Mouse (Mus musculus): ENCODE results near the gene Dop1a. TPM values are rescaled to one million over a fixed set of nuclear protein-coding genes. Genes with fewer than 3 reads are reported as not detected.

The Dop1a gene
- polyA plus RNA-seq, 1 experiment from 2014 or later: 71.6 TPM

DNA sequence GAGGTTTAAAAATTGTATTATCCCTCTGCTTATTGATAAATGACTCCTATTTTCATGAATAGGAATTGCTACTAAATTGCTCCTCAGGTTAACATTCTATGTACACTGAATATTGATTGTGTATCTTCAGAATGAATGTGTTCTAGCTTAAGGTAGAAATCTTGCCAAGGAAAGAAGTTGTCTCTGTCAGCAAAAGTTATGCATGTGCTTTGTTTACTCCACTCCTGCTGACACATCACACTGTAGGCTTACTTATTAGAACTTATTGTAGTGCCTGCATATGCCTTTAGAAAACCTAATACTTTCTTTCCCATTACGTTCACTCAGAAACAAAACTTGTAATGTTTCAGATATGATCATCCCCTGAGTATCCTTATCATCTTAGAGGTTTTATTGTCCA is 15.3 kb downstream of the Dop1a start:
- Histone ChIP-seq H3K9me3 (ENCODE audit: control insufficient read depth, low read length) (no peaks in the 10 kb centered on the region), H3K36me3 (ENCODE audit: control insufficient read depth, insufficient read depth, low read length) (peaks cover 1% of the 10 kb centered on the region; the same call in 1 of the 2 replicates), H3K9ac (replicated peaks; ENCODE audit: low read depth, low read length) (no peak overlapping the region), H3K4me1 (ENCODE audit: control insufficient read depth, insufficient read depth, low read length) (no peaks in the 10 kb centered on the region), H3K4me2 (ENCODE audit: low read depth, low read length) (no peak overlapping the region), H3K27ac (ENCODE audit: low read depth, low read length) (no peak overlapping the region), H3K4me3 (ENCODE audit: low read depth, low read length) (no peak overlapping the region), H3K27me3 (ENCODE audit: control insufficient read depth, insufficient read depth, low read length) (no peaks in the 10 kb centered on the region)
- ATAC-seq (ENCODE audit: low read depth): no peak
- 88% methylated on average over 1 of the region's 1 CpGs for WGBS

GRCm38 (mm10) chr9:86491740-86492139 is 24.8 kb downstream of the Dop1a start:
- no peak for ATAC-seq (ENCODE audit: low read depth)
- Histone ChIP-seq H3K9me3 (ENCODE audit: control insufficient read depth, low read length) (no peaks in the 10 kb centered on the region), H3K27ac (ENCODE audit: low read depth, low read length) (no peak overlapping the region), H3K36me3 (ENCODE audit: control insufficient read depth, insufficient read depth, low read length) (peaks cover 21% of the 10 kb centered on the region), H3K27me3 (ENCODE audit: control insufficient read depth, insufficient read depth, low read length) (no peaks in the 10 kb centered on the region), H3K4me1 (ENCODE audit: control insufficient read depth, insufficient read depth, low read length) (no peaks in the 10 kb centered on the region), H3K4me3 (ENCODE audit: low read depth, low read length) (no peak overlapping the region), H3K9ac (replicated peaks; ENCODE audit: low read depth, low read length) (no peak overlapping the region), H3K4me2 (ENCODE audit: low read depth, low read length) (no peak overlapping the region)
- 83% methylated on average over 2 of the region's 2 CpGs for WGBS

DNA sequence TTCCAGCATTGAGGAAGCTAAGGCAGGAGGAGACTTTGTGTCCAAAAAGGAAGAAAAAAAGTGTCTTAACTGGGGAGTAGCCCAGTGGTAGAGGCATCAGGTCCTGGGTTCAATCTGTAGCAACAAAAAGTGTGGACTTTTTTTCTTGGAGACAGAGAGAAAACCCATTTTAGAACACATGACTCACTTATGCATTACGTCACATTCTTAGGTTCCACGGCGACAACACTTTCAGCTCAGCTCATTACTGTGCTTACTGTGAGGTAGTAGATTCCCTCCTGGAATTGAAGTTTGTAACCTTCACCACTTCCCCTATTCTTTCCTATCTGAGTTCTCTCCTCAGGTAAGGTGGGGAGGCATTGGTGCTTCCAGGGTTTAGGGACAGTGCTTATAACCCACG is 29.3 kb downstream of the Dop1a start:
- ATAC-seq (ENCODE audit: low read depth): no peak
- H3K36me3 ChIP-seq (ENCODE audit: control insufficient read depth, insufficient read depth, low read length): peaks cover 27% of the 10 kb centered on the region
- H3K27ac ChIP-seq (ENCODE audit: low read depth, low read length): no peak overlapping the region
- no peak overlapping the region for H3K4me2 ChIP-seq (ENCODE audit: low read depth, low read length)
- 93% methylated on average over 4 of the region's 4 CpGs for WGBS
- H3K4me1 ChIP-seq (ENCODE audit: control insufficient read depth, insufficient read depth, low read length): no peaks in the 10 kb centered on the region
- no peak overlapping the region for H3K9ac ChIP-seq (replicated peaks; ENCODE audit: low read depth, low read length)
- H3K27me3 ChIP-seq (ENCODE audit: control insufficient read depth, insufficient read depth, low read length): no peaks in the 10 kb centered on the region
- no peak overlapping the region for H3K4me3 ChIP-seq (ENCODE audit: low read depth, low read length)
- no peaks in the 10 kb centered on the region for H3K9me3 ChIP-seq (ENCODE audit: control insufficient read depth, low read length)

DNA sequence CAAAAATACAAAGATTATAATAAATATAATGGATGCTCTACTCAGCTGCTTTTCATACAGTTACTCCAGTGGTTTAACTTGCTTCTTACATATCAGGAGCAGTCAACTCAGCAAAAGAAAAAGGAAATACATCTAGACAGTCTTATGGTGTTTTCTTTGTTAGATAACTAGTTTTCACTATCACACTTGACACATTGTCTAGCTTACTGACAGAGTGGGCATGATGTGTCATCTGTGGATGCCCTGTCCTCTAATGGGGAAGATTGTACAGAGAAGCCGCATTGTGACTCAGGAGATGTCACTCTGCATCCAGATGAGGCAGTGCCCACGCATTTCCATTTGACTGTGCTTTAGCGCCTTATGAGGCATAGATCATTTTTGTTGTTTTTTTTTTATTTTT is 32.1 kb downstream of the Dop1a start:
- no peak overlapping the region for H3K9ac ChIP-seq (replicated peaks; ENCODE audit: low read depth, low read length)
- no peaks in the 10 kb centered on the region for H3K9me3 ChIP-seq (ENCODE audit: control insufficient read depth, low read length)
- no peak overlapping the region for H3K27ac ChIP-seq (ENCODE audit: low read depth, low read length)
- H3K27me3 ChIP-seq (ENCODE audit: control insufficient read depth, insufficient read depth, low read length): no peaks in the 10 kb centered on the region
- no peaks in the 10 kb centered on the region for H3K4me1 ChIP-seq (ENCODE audit: control insufficient read depth, insufficient read depth, low read length)
- H3K4me3 ChIP-seq (ENCODE audit: low read depth, low read length): no peak overlapping the region
- no peak overlapping the region for H3K4me2 ChIP-seq (ENCODE audit: low read depth, low read length)
- ATAC-seq (ENCODE audit: low read depth): no peak
- WGBS: 95% methylated on average over 3 of the region's 3 CpGs
- H3K36me3 ChIP-seq (ENCODE audit: control insufficient read depth, insufficient read depth, low read length): peaks cover 28% of the 10 kb centered on the region

DNA sequence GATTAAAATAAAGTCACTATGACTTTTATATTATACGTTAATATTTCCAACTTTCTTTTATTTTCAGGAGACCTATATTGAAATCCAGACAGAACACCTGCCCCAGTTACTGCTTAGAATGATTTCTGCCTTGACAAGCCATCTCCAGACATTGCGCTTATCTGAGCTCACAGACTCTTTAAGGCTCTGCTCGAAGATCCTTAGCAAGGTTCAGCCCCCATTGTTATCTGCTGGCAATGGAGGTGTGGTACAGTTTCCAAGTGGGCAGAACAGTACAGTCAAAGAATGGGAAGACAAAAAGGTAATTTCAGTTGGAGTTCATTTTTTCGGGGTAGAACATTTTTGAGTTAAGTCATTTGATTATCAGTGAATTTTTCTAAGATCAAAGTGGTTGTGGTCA is 40.5 kb downstream of the Dop1a start:
- Histone ChIP-seq H3K27me3 (ENCODE audit: control insufficient read depth, insufficient read depth, low read length) (no peaks in the 10 kb centered on the region), H3K9me3 (ENCODE audit: control insufficient read depth, low read length) (no peaks in the 10 kb centered on the region), H3K36me3 (ENCODE audit: control insufficient read depth, insufficient read depth, low read length) (peaks cover 24% of the 10 kb centered on the region), H3K27ac (ENCODE audit: low read depth, low read length) (no peak overlapping the region), H3K4me1 (ENCODE audit: control insufficient read depth, insufficient read depth, low read length) (no peaks in the 10 kb centered on the region), H3K9ac (replicated peaks; ENCODE audit: low read depth, low read length) (no peak overlapping the region), H3K4me3 (ENCODE audit: low read depth, low read length) (no peak overlapping the region), H3K4me2 (ENCODE audit: low read depth, low read length) (no peak overlapping the region)
- WGBS: 94% methylated on average over 4 of the region's 4 CpGs
- no peak for ATAC-seq (ENCODE audit: low read depth)

DNA sequence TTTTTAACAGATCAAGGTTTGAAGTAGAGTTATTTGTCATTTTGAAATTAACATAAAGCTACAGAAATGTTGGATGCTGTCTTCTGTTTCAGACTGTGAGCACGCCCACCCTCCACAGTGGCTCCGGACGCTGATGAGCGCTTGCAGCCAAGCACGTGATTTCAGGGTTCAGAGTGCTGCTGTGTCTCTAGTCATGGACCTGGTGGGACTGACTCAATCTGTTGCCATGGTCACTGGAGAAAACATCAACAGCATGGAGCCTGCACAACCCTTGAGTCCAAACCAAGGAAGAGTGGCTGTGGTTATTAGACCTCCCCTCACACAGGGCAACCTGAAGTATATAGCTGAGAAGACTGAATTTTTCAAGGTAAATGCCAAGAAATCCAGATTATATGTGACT is 46.8 kb downstream of the Dop1a start:
- Histone ChIP-seq H3K27ac (ENCODE audit: low read depth, low read length) (no peak overlapping the region), H3K27me3 (ENCODE audit: control insufficient read depth, insufficient read depth, low read length) (no peaks in the 10 kb centered on the region), H3K4me2 (ENCODE audit: low read depth, low read length) (no peak overlapping the region), H3K4me1 (ENCODE audit: control insufficient read depth, insufficient read depth, low read length) (no peaks in the 10 kb centered on the region), H3K9ac (replicated peaks; ENCODE audit: low read depth, low read length) (no peak overlapping the region), H3K4me3 (ENCODE audit: low read depth, low read length) (no peak overlapping the region), H3K36me3 (ENCODE audit: control insufficient read depth, insufficient read depth, low read length) (peaks cover 47% of the 10 kb centered on the region), H3K9me3 (ENCODE audit: control insufficient read depth, low read length) (no peaks in the 10 kb centered on the region)
- WGBS: 78% methylated on average over 5 of the region's 5 CpGs
- ATAC-seq (ENCODE audit: low read depth): no peak

GRCm38 (mm10) chr9:86514390-86514789 is 47.4 kb downstream of the Dop1a start:
- Histone ChIP-seq H3K9ac (replicated peaks; ENCODE audit: low read depth, low read length) (no peak overlapping the region), H3K36me3 (ENCODE audit: control insufficient read depth, insufficient read depth, low read length) (peaks cover 47% of the 10 kb centered on the region), H3K4me1 (ENCODE audit: control insufficient read depth, insufficient read depth, low read length) (no peaks in the 10 kb centered on the region), H3K27me3 (ENCODE audit: control insufficient read depth, insufficient read depth, low read length) (no peaks in the 10 kb centered on the region), H3K4me3 (ENCODE audit: low read depth, low read length) (no peak overlapping the region), H3K27ac (ENCODE audit: low read depth, low read length) (no peak overlapping the region), H3K9me3 (ENCODE audit: control insufficient read depth, low read length) (no peaks in the 10 kb centered on the region), H3K4me2 (ENCODE audit: low read depth, low read length) (no peak overlapping the region)
- no peak for ATAC-seq (ENCODE audit: low read depth)
- WGBS: 92% methylated on average over 3 of the region's 3 CpGs

GRCm38 (mm10) chr9:86514798-86515197 is 47.8 kb downstream of the Dop1a start:
- H3K4me1 ChIP-seq (ENCODE audit: control insufficient read depth, insufficient read depth, low read length): no peaks in the 10 kb centered on the region
- WGBS: 98% methylated on average over 4 of the region's 4 CpGs
- H3K4me3 ChIP-seq (ENCODE audit: low read depth, low read length): no peak overlapping the region
- H3K27ac ChIP-seq (ENCODE audit: low read depth, low read length): no peak overlapping the region
- H3K4me2 ChIP-seq (ENCODE audit: low read depth, low read length): no peak overlapping the region
- H3K9me3 ChIP-seq (ENCODE audit: control insufficient read depth, low read length): no peaks in the 10 kb centered on the region
- peaks cover 47% of the 10 kb centered on the region for H3K36me3 ChIP-seq (ENCODE audit: control insufficient read depth, insufficient read depth, low read length)
- no peak for ATAC-seq (ENCODE audit: low read depth)
- no peak overlapping the region for H3K9ac ChIP-seq (replicated peaks; ENCODE audit: low read depth, low read length)
- H3K27me3 ChIP-seq (ENCODE audit: control insufficient read depth, insufficient read depth, low read length): no peaks in the 10 kb centered on the region

DNA sequence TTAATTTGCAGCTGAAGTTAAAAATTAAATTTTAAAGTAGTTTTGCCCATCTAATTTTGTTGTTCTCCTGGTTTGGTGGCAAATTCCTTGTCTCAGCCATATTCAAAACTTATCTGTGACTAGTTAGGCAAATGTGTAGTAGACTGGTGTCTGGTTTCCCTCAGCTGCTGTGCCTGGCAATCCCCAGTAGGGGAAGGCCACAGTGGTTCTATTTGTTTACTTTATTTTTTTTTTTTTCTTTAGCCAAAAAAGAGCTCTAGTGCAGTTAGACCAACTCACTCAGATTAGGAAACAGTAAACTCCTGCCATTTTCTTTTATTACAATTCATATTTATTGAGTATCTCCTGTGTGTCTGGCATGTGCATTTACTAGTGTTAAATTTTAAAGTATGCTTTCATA is 55.4 kb downstream of the Dop1a start:
- ATAC-seq (ENCODE audit: low read depth): no peak
- peaks cover 35% of the 10 kb centered on the region for H3K36me3 ChIP-seq (ENCODE audit: control insufficient read depth, insufficient read depth, low read length)
- no peak overlapping the region for H3K27ac ChIP-seq (ENCODE audit: low read depth, low read length)
- H3K27me3 ChIP-seq (ENCODE audit: control insufficient read depth, insufficient read depth, low read length): no peaks in the 10 kb centered on the region
- H3K9ac ChIP-seq (replicated peaks; ENCODE audit: low read depth, low read length): no peak overlapping the region
- no peaks in the 10 kb centered on the region for H3K4me1 ChIP-seq (ENCODE audit: control insufficient read depth, insufficient read depth, low read length)
- H3K9me3 ChIP-seq (ENCODE audit: control insufficient read depth, low read length): no peaks in the 10 kb centered on the region
- no peak overlapping the region for H3K4me3 ChIP-seq (ENCODE audit: low read depth, low read length)
- no peak overlapping the region for H3K4me2 ChIP-seq (ENCODE audit: low read depth, low read length)

DNA sequence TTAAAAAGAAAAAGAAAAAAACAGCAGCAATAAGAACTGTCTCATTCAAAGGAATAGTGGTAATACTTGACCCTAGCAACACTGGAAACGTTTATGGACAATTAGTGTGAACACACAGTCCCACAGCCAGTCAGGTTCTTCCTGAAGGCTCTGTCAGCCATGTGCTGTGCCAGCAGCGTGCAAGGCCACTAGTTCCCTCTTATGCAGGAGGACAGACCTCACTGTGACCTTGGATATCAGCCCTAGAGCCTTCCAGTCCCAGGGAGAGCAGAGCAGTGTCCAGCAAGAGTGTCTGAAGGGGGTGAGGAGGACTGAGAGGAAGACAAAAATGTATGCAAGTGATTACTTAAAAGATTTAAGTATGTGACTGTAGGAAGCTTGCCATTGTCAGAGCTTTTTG is 58.6 kb downstream of the Dop1a start:
- H3K36me3 ChIP-seq (ENCODE audit: control insufficient read depth, insufficient read depth, low read length): peaks cover 34% of the 10 kb centered on the region; the same call in 1 of the 2 replicates
- ATAC-seq (ENCODE audit: low read depth): no peak
- no peak overlapping the region for H3K4me3 ChIP-seq (ENCODE audit: low read depth, low read length)
- H3K27me3 ChIP-seq (ENCODE audit: control insufficient read depth, insufficient read depth, low read length): no peaks in the 10 kb centered on the region
- H3K9ac ChIP-seq (replicated peaks; ENCODE audit: low read depth, low read length): no peak overlapping the region
- no peaks in the 10 kb centered on the region for H3K9me3 ChIP-seq (ENCODE audit: control insufficient read depth, low read length)
- H3K4me2 ChIP-seq (ENCODE audit: low read depth, low read length): no peak overlapping the region
- no peaks in the 10 kb centered on the region for H3K4me1 ChIP-seq (ENCODE audit: control insufficient read depth, insufficient read depth, low read length)
- H3K27ac ChIP-seq (ENCODE audit: low read depth, low read length): no peak overlapping the region
- WGBS: 74% methylated on average over 2 of the region's 2 CpGs
